Mouse (Mus musculus) testis, adult 2 months (tissue): ENCODE results near the gene Atxn7l2.
"Not testable (repeated sequence)": the region's sequence is repeated elsewhere in the genome, so short reads cannot be mapped to it uniquely, and the experiment has no call there.

ENCODE experiments used
- CTCF ChIP-seq: fragments of 200-500 bp; IDR thresholded peaks from 2 replicates; pipeline ENCODE4 v1.5.1; 2012; ENCODE audit warnings: low read depth, mild to moderate bottlenecking, inconsistent platforms, low read length, moderate library complexity; ENCODE audit not compliant: control insufficient read depth, insufficient read depth, insufficient replicate concordance
- POLR2A ChIP-seq: fragments of 200-500 bp; IDR thresholded peaks from 2 replicates; pipeline ENCODE4 v1.6.1; 2012; ENCODE audit warnings: low read depth, mild to moderate bottlenecking, inconsistent platforms, low read length, moderate library complexity; ENCODE audit not compliant: control insufficient read depth

DNA sequence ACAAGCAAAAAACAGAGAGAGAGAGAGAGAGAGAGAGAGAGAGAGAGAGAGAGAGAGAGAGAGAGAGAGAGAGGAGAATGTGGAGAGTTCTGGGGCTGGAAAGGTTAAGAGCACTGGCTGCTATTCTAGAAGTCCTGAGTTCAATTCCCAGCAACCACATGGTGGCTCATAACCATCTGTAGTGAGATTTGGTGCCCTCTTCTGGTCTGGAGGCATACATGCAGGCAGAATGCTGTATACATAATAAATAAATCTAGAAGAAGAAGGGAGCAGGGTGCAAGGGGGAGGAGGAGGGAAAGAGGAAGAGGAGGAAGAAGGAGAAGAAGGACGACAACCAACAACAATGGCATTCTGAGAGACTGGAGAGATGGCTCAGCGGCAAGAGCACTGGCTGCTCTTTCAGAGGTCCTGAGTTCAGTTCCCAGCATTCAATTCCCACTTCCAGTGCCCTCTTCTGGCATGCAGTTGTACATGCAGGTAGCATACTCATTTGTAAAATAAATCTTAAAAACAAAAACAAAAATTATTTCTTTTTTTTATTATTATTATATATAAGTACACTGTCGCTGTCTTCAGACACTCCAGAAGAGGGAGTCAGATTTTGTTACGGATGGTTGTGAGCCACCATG, 26.9 kb upstream of the Atxn7l2 start:
- not testable (repeated sequence) for TF ChIP-seq POLR2A, CTCF
